Mouse (Mus musculus) liver, postnatal 0 days (tissue): ENCODE data around the gene Slc9a2.

Source experiments
- CTCF ChIP-seq: sonication (generic); IDR thresholded peaks from 2 replicates; pipeline ENCODE4 v1.5.1; 2016; ENCODE audit warnings: antibody characterized with exemption, low read depth
- EP300 ChIP-seq: IDR thresholded peaks from 2 replicates; pipeline ENCODE4 v1.6.1; 2016; ENCODE audit warnings: antibody characterized with exemption, low read depth, mild to moderate bottlenecking

DNA sequence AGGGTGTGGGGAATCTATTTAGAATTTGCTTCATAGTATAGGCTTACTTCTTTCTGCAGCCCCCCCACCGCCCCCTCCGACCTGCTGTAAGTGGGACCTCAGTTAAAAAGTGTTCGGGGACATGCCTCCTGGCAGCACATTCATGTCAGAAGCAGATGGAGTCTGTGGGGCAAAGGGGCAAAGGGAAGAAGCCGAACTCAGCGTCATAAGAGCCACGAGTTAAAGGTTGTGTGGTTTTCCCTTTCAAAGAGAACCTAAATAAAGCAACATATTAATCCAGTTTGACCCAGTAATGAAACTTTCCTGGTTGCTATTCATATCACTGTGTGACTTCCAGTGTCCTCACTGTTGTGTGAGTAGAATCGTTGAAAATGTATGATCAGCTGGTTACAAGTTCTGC lies 47.0 kb downstream of the Slc9a2 start:
- TF ChIP-seq CTCF (no peak), EP300 (no peak)
